Mouse (Mus musculus) kidney, adult 2 months (tissue): ENCODE data around the gene Oxct1.

Source experiments
- CTCF ChIP-seq: fragments of 200-500 bp; conservative IDR thresholded peaks from 2 replicates; pipeline ENCODE4 v1.5.1; 2011; ENCODE audit warnings: low read depth, mild to moderate bottlenecking, control low read depth, low read length, moderate library complexity, mixed read lengths; ENCODE audit not compliant: insufficient read depth, insufficient read length
- POLR2A ChIP-seq: fragments of 200-500 bp; IDR thresholded peaks from one replicate; pipeline ENCODE4 v1.6.1; 2011; ENCODE audit warnings: low read depth, low read length, control low read depth

GRCm38 (mm10) chr15:4101025-4101424, 74.8 kb downstream of the Oxct1 start:
- TF ChIP-seq CTCF (no peak), POLR2A (no peak)
